Mouse (Mus musculus) cerebellum, postnatal 25 days (tissue): Measurements from ENCODE around the gene Slco2a1.

Experiments
- DNase-seq, 2 experiments: peaks; one replicate each; pipeline ENCODE4 v3.0.0; 2021; ENCODE audit warnings: mixed read lengths in 2 of 2

Gene Slco2a1

DNA sequence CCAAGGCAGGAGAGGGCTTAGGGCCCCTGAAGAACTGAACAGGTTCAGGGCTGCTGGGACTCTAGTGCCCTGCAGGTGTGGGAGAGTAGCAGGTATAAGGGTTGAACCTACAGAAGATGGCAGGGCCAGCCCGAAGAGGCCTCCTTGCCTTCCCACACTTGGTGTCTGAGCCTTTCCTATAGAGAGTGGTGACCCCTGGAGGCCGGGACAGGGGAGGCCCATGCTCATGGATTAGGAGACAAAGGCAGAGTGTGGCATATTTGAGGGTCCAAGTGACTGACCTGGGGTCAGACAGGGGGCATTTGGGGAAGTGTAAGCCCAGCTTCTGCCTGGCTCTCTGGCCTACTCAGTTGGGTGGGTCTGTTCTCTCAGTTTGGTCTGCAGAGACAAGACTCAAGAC, 131.7 kb downstream of the Slco2a1 start:
- DNase-seq = peak in 1 of 2 experiments; percentile 7

DNA sequence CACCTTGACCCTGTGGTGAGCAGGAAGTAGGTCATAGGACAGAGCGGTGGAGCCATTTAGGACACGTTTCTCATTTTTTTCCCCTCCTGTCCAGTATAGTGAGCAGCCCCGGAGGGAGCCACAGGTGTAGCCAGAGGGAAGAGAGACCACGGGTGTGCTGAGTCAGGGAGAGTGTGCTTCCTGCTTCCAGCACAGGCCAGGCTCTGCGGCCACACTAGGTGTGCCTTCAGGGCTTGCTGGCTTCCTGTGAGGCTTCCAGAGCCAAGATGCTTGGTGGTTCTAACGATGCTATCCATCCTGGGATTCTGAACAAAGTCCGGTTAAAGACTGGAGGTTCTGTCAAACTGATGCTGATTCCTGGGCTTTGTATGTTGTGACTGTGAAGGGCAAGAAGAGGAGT, 133.0 kb downstream of the Slco2a1 start:
- peak in 1 of 2 experiments; percentile 24 for DNase-seq

DNA sequence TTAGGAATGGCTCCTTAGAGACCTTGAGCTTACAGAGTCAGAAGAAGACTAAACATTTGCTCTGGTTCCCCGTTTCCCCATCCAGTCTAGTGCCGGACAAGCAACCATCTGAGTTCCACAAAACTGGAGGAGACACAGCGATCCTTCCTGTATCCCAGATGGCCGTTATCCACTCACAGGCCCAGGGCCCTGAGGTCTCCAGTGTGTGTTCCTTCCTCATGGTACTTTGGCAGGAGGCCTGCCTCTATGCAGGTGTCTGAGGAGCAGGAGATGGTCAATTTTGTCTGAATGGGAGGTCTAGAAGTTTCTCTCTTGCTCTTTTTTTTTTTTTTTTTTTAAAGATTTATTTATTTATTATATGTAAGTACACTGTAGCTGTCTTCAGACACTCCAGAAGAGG, 136.2 kb downstream of the Slco2a1 start:
- peak; percentile 8 to 46 for DNase-seq

DNA sequence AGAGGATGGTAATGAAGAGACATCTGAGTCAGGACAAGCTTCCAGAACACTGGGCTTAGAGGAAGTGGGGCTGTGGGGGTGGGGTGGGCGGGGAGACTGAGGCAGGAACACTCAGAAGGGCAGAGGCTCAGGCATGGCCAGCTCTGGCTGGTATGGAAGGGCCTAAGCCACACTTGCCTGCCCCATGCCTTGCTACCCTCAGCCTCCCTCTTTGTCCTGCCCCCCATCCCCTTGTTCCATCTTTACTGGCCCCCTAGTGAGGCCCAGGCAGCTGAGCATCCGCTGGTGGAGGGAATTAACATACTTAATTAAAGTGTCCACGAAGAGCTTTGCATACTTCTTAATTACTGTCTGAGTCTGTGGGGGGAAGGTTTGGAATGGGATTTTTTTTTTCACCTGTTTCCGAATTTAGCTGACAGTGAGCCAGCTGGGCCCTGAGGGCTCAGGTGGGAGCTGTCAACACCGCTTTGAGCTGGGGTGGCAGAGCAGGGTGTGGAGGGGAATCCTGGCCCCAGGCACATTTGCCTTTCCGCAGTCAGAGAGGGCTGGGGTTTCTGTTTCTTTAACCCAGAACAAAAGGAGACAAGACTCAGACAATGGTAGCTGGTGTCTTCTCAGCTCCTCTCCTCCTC, 145.1 kb downstream of the Slco2a1 start:
- DNase-seq = no peak

DNA sequence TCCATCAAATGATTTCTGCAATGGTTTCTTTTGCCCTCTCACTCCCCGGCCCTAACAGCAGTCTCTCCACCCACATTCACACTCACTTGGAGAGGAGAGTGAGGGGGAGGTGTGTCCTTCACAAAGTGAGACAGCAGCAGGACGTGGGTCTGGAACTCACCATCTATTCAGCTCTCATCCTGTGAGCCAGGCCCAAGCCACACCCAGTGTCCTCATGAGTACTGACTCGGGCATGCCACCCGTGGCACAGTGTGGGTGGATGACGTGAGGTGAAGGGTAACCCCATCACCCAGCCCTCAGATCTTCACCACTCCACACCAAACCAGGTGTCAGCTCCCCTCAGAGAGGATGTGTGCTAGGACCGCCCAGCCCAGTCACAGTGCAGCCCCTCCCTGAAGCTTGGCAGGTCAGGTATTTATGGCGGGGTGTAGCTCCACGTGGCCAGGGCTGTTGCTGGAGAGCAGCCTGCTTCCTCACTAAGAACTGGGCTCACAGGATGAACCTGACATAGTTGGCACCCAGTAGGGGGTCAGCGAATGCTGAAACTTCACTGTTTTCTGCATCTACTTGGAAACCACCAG, 146.0 kb downstream of the Slco2a1 start:
- DNase-seq = peak; percentile 47 to 60

DNA sequence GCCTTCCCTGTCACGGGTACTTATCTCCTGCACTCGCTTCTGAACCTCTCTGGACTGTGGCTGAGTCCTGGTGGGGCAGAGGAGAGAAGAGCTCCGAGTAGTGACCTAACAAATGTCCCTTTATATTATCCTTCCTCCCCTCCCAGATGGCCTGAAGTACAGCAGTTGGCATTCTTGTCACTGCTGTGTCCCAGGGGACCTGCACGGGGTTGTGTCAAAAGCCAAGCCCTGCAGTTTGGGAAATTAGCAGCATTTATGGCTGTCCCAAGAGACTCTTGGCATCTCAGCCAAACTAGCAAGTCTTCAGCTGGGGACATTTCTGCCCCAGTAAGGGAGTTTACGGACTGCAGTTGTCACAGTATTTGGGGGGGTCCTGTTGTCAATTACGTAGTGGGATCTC, 151.0 kb downstream of the Slco2a1 start:
- no peak for DNase-seq

DNA sequence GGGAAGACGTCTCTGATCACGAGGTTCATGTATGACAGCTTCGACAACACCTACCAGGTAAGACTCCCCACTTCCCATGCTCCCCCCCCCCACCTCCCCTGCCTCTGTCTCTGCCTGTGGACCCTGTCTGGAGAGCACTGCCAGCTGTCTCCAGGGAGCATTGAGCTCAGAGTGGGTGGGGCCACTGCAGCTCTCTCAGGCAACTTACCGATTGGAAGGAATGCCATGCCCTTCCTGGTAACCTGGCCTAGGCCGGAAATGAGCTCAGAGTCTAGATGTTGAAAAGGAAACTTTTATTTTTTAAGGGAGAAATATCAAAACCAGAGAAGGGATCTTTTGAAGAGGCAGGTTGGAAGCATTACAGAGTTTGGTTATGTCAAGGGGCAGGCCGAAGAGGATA, 151.9 kb downstream of the Slco2a1 start:
- DNase-seq = no peak

DNA sequence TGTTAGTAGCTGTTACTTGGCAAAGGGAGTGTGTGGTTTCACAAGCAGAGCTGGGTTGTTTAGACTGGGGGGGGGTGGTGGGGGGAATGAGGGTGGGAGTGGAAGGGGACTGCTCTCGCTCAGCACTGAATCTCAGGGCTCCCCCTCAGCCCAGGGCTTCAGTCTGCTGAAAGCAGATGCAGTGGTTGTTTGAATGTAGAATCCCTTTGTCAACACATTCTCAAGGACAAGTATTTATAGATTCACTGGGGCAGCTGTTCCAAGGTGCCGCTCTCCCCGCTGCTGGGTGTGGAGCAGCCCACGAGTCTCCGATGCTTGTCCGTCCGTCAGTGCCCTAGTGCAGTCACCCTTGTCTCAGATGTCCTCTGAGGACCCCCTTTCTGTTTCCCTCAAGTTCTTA, 152.8 kb downstream of the Slco2a1 start:
- DNase-seq = no peak

DNA sequence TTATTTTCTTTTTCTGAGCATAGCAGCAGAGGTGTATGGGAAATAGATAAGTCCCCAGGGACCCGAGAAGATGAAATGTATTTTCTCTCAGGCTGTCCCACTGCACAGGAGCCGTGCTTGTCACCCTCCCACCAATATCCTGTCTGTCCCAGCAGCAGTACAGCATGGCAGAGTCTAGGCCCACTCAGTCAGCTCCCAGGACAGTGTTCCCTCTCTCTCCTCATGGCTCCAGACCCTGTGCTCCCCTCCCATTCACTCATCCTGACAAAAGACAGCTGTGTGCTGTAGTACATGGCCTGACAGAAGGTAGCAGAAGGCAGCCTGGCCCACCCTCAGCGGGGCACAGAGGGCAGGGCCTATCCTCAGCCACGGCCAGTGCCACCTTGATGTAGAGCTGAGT, 155.4 kb downstream of the Slco2a1 start:
- DNase-seq = no peak

DNA sequence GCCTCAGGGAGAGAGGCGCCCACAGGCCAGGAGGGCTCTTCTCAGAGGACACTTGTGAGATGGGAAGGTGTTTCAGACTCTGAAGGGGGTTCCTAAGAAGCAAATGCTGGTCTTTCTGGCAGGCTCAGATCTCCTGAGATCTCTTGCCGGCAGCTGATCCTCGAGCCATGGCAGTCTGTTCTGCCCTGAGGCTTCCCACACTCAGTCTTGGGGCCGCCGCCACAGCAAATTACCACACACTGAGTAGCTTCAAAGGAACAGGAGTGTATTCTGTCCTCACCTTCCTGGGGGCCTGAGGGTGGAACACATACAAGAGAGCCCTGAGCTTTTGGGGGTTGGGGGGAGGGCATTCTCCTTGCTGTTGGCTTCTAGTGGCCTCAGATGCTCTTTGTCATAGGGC, 156.8 kb downstream of the Slco2a1 start:
- DNase-seq = no peak
